Mouse (Mus musculus) kidney, embryonic 16.5 days (tissue): ENCODE measurements around the gene Pikfyve. TPM values are rescaled to one million over a fixed set of nuclear protein-coding genes. Genes with fewer than 3 reads are reported as not detected.
A peak's percentile ranks its signal among the peaks of the same experiment; 100 is the strongest.

Source experiments
- ATAC-seq: fragments of 200-750 bp; cut with Nextera tagmentation; 2 replicates; pipeline ENCODE4 v1.8.0; 2017; ENCODE audit warnings: moderate TSS enrichment; ENCODE audit not compliant: low FRiP score, low TSS enrichment
- H3K27ac ChIP-seq: fragments of 300-500 bp; sonication (generic); 2 replicates; pipeline ENCODE4 v1.5.1; 2014; ENCODE audit warnings: low read length
- H3K27me3 ChIP-seq: fragments of 300-500 bp; sonication (generic); 2 replicates; pipeline ENCODE4 v1.6.1; 2014; ENCODE audit warnings: low read length, control low read depth, mixed read lengths; ENCODE audit not compliant: insufficient read depth
- H3K36me3 ChIP-seq: fragments of 300-500 bp; sonication (generic); 2 replicates; pipeline ENCODE4 v1.6.1; 2014; ENCODE audit warnings: low read length, control low read depth, mixed read lengths; ENCODE audit not compliant: insufficient read depth
- H3K4me1 ChIP-seq: fragments of 300-500 bp; sonication (generic); 2 replicates; pipeline ENCODE4 v1.6.1; 2014; ENCODE audit warnings: low read length, control low read depth, mixed read lengths; ENCODE audit not compliant: insufficient read depth
- H3K4me2 ChIP-seq: fragments of 300-500 bp; sonication (generic); replicated peaks from 2 replicates; pipeline ENCODE4 v1.6.1; 2014; ENCODE audit warnings: low read depth, low read length
- H3K4me3 ChIP-seq: fragments of 300-500 bp; sonication (generic); 2 replicates; pipeline ENCODE4 v1.5.1; 2014; ENCODE audit warnings: mild to moderate bottlenecking, low read length
- H3K9ac ChIP-seq: fragments of 300-500 bp; sonication (generic); replicated peaks from 2 replicates; pipeline ENCODE4 v1.6.1; 2014; ENCODE audit warnings: low read length
- H3K9me3 ChIP-seq: fragments of 300-500 bp; sonication (generic); 2 replicates; pipeline ENCODE4 v1.6.1; 2016; ENCODE audit warnings: low read length, control low read depth
- WGBS: fragments of 180-500 bp; shearing (Covaris S2); extraction: QIAGEN DNeasy Blood & Tissue Kit; methylation state at CpG from one replicate; pipeline ENCODE4 v1.1.7; 2014; 5-methylcytosine and 5-hydroxymethylcytosine counted together
- polyA plus RNA-seq: library from polyadenylated mRNA; unstranded; fragments of >200 nt; fragmentation: Nextera tagmentation; extraction: Ambion mirVana; gene quantifications from 2 replicates; pipeline ENCODE4 v1.2.1, GENCODE M21; 2015

Pikfyve gene
- polyA plus RNA-seq, 1 experiment from 2014 or later = 10.0 TPM

GRCm38 (mm10) chr1:65280461-65280860 lies 94.0 kb downstream of the Pikfyve start:
- no peak overlapping the region for H3K27ac ChIP-seq
- no peak for ATAC-seq
- H3K4me1 ChIP-seq = no peaks in the 10 kb centered on the region
- no peak overlapping the region for H3K4me3 ChIP-seq
- no peak overlapping the region for H3K4me2 ChIP-seq
- no peaks in the 10 kb centered on the region for H3K9me3 ChIP-seq
- no peaks in the 10 kb centered on the region for H3K27me3 ChIP-seq
- no peaks in the 10 kb centered on the region; the same call in 1 of the 2 replicates for H3K36me3 ChIP-seq
- no peak overlapping the region for H3K9ac ChIP-seq
- WGBS = 54% methylated on average over 3 of the region's 3 CpGs

- no peak within 1 kb of the TSS for H3K4me2 ChIP-seq
- no peaks in the 10 kb centered on the region for H3K4me1 ChIP-seq
- ATAC-seq = no peak
- no peak within 1 kb of the TSS for H3K27ac ChIP-seq
- WGBS = 87% methylated on average over 6 of the region's 6 CpGs
- H3K9ac ChIP-seq = no peak within 1 kb of the TSS
- H3K27me3 ChIP-seq = no peaks in the 10 kb centered on the region
- H3K4me3 ChIP-seq = no peak within 1 kb of the TSS
- H3K9me3 ChIP-seq = no peaks in the 10 kb centered on the region
- no peaks in the 10 kb centered on the region; the same call in 1 of the 2 replicates for H3K36me3 ChIP-seq
Measured at GRCm38 (mm10) chr1:65281756-65282155, 95.3 kb downstream of the Pikfyve start, which contains the start of gene Pth2r. Gene Pth2r (plus strand): TSS chr1:65282056.

- no peak overlapping the region for H3K4me2 ChIP-seq
- H3K27ac ChIP-seq = no peak overlapping the region
- H3K9ac ChIP-seq = no peak overlapping the region
- WGBS = 9% methylated on average over 6 of the region's 6 CpGs
- H3K9me3 ChIP-seq = no peaks in the 10 kb centered on the region
- no peaks in the 10 kb centered on the region for H3K4me1 ChIP-seq
- no peak overlapping the region for H3K4me3 ChIP-seq
- ATAC-seq = peak; percentile 46; the same call in 1 of the 2 replicates
- no peaks in the 10 kb centered on the region for H3K27me3 ChIP-seq
- no peaks in the 10 kb centered on the region; the same call in 1 of the 2 replicates for H3K36me3 ChIP-seq
Measured at GRCm38 (mm10) chr1:65282766-65283165, 96.3 kb downstream of the Pikfyve start.

- WGBS = 34% methylated on average over 3 of the region's 3 CpGs
- ATAC-seq = no peak
- peaks cover 11% of the 10 kb centered on the region for H3K4me1 ChIP-seq
- no peaks in the 10 kb centered on the region for H3K9me3 ChIP-seq
- H3K9ac ChIP-seq = no peak overlapping the region
- no peaks in the 10 kb centered on the region for H3K36me3 ChIP-seq
- no peak overlapping the region for H3K4me2 ChIP-seq
- no peak overlapping the region for H3K4me3 ChIP-seq
- H3K27ac ChIP-seq = no peak overlapping the region
- peaks cover 18% of the 10 kb centered on the region for H3K27me3 ChIP-seq
Measured at GRCm38 (mm10) chr1:65308476-65308875, 122.0 kb downstream of the Pikfyve start.

GRCm38 (mm10) chr1:65311214-65311933 lies 124.9 kb downstream of the Pikfyve start:
- H3K27ac ChIP-seq = no peak overlapping the region
- no peaks in the 10 kb centered on the region for H3K9me3 ChIP-seq
- H3K36me3 ChIP-seq = no peaks in the 10 kb centered on the region
- 2% methylated on average over 29 of the region's 29 CpGs for WGBS
- peaks cover 18% of the 10 kb centered on the region for H3K27me3 ChIP-seq
- H3K4me1 ChIP-seq = peaks cover 11% of the 10 kb centered on the region
- peak; percentile 71 for ATAC-seq
- H3K4me2 ChIP-seq = peak overlapping the region; percentile 60
- peak overlapping the region; percentile 41 for H3K4me3 ChIP-seq
- H3K9ac ChIP-seq = 0 out of 2 replicates have a peak overlapping the region, but pooled peaks have one; percentile 13

GRCm38 (mm10) chr1:65312118-65312517 lies 125.6 kb downstream of the Pikfyve start:
- H3K9me3 ChIP-seq = no peaks in the 10 kb centered on the region
- no peak overlapping the region for H3K27ac ChIP-seq
- H3K27me3 ChIP-seq = peaks cover 18% of the 10 kb centered on the region
- no peaks in the 10 kb centered on the region for H3K36me3 ChIP-seq
- no peak; the same call in 1 of the 2 replicates for ATAC-seq
- H3K4me1 ChIP-seq = peaks cover 11% of the 10 kb centered on the region
- H3K4me2 ChIP-seq = peak overlapping the region; percentile 60
- no peak overlapping the region for H3K9ac ChIP-seq
- H3K4me3 ChIP-seq = peak overlapping the region; percentile 41
- WGBS = 12% methylated on average over 7 of the region's 7 CpGs

GRCm38 (mm10) chr1:65312896-65313295 lies 126.4 kb downstream of the Pikfyve start:
- Histone ChIP-seq H3K9me3 (no peaks in the 10 kb centered on the region), H3K36me3 (no peaks in the 10 kb centered on the region), H3K9ac (no peak overlapping the region), H3K4me1 (peaks cover 11% of the 10 kb centered on the region), H3K4me2 (no peak overlapping the region), H3K4me3 (no peak overlapping the region), H3K27me3 (peaks cover 18% of the 10 kb centered on the region), H3K27ac (no peak overlapping the region)
- 64% methylated on average over 2 of the region's 2 CpGs for WGBS
- no peak for ATAC-seq

- WGBS = 64% methylated on average over 13 of the region's 13 CpGs
- no peak overlapping the region for H3K4me3 ChIP-seq
- no peak overlapping the region for H3K4me2 ChIP-seq
Measured at GRCm38 (mm10) chr1:65314054-65315021, 127.9 kb downstream of the Pikfyve start.

GRCm38 (mm10) chr1:65315022-65315407 lies 128.5 kb downstream of the Pikfyve start:
- WGBS = 84% methylated on average over 8 of the region's 8 CpGs
- H3K27ac ChIP-seq = no peak overlapping the region
- peaks cover 11% of the 10 kb centered on the region for H3K4me1 ChIP-seq
- H3K9ac ChIP-seq = no peak overlapping the region
- H3K4me3 ChIP-seq = no peak overlapping the region
- H3K9me3 ChIP-seq = no peaks in the 10 kb centered on the region
- H3K36me3 ChIP-seq = no peaks in the 10 kb centered on the region
- H3K27me3 ChIP-seq = peaks cover 17% of the 10 kb centered on the region
- H3K4me2 ChIP-seq = no peak overlapping the region
- no peak for ATAC-seq

More at GRCm38 (mm10) chr1:65314054-65315021, 127.9 kb downstream of the Pikfyve start:
- ATAC-seq = no peak
- no peaks in the 10 kb centered on the region for H3K36me3 ChIP-seq
- H3K27me3 ChIP-seq = peaks cover 18% of the 10 kb centered on the region
- H3K4me1 ChIP-seq = peaks cover 11% of the 10 kb centered on the region
- no peak overlapping the region for H3K27ac ChIP-seq
- no peak overlapping the region for H3K9ac ChIP-seq
- H3K9me3 ChIP-seq = no peaks in the 10 kb centered on the region
